Mouse (Mus musculus) embryonic facial prominence, embryonic 13.5 days (tissue): Measurements from ENCODE around the gene Dnah8. TPM values are rescaled to one million over a fixed set of nuclear protein-coding genes. Genes with fewer than 3 reads are reported as not detected.

Source experiments
- ATAC-seq: fragments of 200-750 bp; cut with Nextera tagmentation; 2 replicates; pipeline ENCODE4 v1.8.0; 2017; ENCODE audit warnings: low read depth; ENCODE audit not compliant: insufficient number of reproducible peaks, insufficient read depth, low FRiP score, low TSS enrichment
- H3K27ac ChIP-seq: fragments of 300-500 bp; sonication (generic); 2 replicates; pipeline ENCODE4 v1.5.1; 2015; ENCODE audit warnings: moderate library complexity, mild to moderate bottlenecking, inconsistent platforms
- H3K27me3 ChIP-seq: fragments of 300-500 bp; sonication (generic); 2 replicates; pipeline ENCODE4 v1.6.1; 2015; ENCODE audit warnings: mild to moderate bottlenecking, inconsistent platforms
- H3K36me3 ChIP-seq: fragments of 300-500 bp; sonication (generic); 2 replicates; pipeline ENCODE4 v1.6.1; 2015; ENCODE audit warnings: mild to moderate bottlenecking, inconsistent platforms
- H3K4me1 ChIP-seq: fragments of 300-500 bp; sonication (generic); 2 replicates; pipeline ENCODE4 v1.6.1; 2015; ENCODE audit warnings: inconsistent platforms
- H3K4me2 ChIP-seq: fragments of 300-500 bp; sonication (generic); 2 replicates; pipeline ENCODE4 v1.6.1; 2015; ENCODE audit warnings: moderate library complexity, mild to moderate bottlenecking, inconsistent platforms
- H3K4me3 ChIP-seq: fragments of 300-500 bp; sonication (generic); 2 replicates; pipeline ENCODE4 v1.5.1; 2015; ENCODE audit warnings: mild to moderate bottlenecking, inconsistent platforms
- H3K9ac ChIP-seq: fragments of 300-500 bp; sonication (generic); 2 replicates; pipeline ENCODE4 v1.6.1; 2015; ENCODE audit warnings: mild to moderate bottlenecking, inconsistent platforms
- H3K9me3 ChIP-seq: fragments of 300-500 bp; sonication (generic); 2 replicates; pipeline ENCODE4 v1.6.1; 2016; ENCODE audit warnings: inconsistent platforms
- WGBS: fragments of 180-500 bp; shearing (Covaris S2); methylation state at CpG from one replicate; pipeline ENCODE4 v1.1.7; 2015; ENCODE audit warnings: mixed read lengths; 5-methylcytosine and 5-hydroxymethylcytosine counted together
- polyA plus RNA-seq: library from polyadenylated mRNA; unstranded; fragments of >200 nt; fragmentation: Nextera tagmentation; extraction: Ambion mirVana; gene quantifications from 2 replicates; pipeline ENCODE4 v1.2.1, GENCODE M21; 2015

Dnah8 gene
- polyA plus RNA-seq, 1 experiment from 2014 or later: 2.5 TPM

DNA sequence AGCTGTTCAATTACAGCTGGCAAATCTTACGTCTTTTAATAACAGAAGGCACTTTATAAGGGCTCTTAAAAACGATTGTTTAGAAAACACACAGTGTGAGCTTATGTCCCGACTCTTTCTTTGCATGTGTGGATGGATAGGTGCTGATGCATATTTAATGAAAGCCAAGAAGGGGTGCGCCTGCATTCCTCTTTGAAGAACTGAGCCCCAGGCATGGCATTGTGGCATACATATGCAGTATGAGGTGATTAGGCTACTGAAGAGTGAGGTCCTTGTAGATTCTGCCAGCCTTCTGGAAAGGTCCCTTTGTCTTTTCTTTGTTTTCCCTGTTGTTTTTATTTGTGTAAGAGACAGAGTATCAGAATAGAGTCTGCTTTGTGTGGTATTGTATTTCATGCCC, 48.4 kb downstream of the Dnah8 start:
- no peak overlapping the region for H3K9ac ChIP-seq
- H3K4me3 ChIP-seq: no peak overlapping the region
- H3K27ac ChIP-seq: no peak overlapping the region
- H3K27me3 ChIP-seq: no peaks in the 10 kb centered on the region
- no peak for ATAC-seq
- no peaks in the 10 kb centered on the region for H3K36me3 ChIP-seq
- WGBS: 79% methylated on average over 4 of the region's 4 CpGs
- H3K4me1 ChIP-seq: no peaks in the 10 kb centered on the region
- H3K4me2 ChIP-seq: no peak overlapping the region
- H3K9me3 ChIP-seq: no peaks in the 10 kb centered on the region

DNA sequence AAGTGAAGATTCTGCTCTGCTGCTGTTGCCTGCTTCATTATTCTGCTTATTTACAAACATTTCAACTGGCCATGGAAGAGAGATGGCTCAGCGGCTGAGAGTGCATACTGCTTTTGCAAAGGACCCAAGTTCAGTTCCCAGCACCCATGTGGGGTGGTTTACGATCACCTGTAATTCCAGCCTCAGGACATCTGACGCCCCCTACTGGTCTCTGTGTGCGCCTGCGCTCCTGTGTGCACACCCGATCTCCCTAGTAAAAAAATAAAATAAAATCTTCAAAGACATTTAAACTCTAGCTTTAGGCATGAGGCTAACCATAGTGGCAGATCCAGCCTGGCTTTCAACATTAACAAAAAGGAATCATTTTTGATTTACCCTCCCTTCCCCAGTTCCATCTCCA, 48.9 kb downstream of the Dnah8 start:
- H3K27ac ChIP-seq: no peak overlapping the region
- ATAC-seq: no peak
- H3K9ac ChIP-seq: no peak overlapping the region
- WGBS: 88% methylated on average over 6 of the region's 6 CpGs
- H3K9me3 ChIP-seq: no peaks in the 10 kb centered on the region
- no peaks in the 10 kb centered on the region for H3K27me3 ChIP-seq
- H3K4me1 ChIP-seq: no peaks in the 10 kb centered on the region
- H3K36me3 ChIP-seq: no peaks in the 10 kb centered on the region
- H3K4me2 ChIP-seq: no peak overlapping the region
- H3K4me3 ChIP-seq: no peak overlapping the region

DNA sequence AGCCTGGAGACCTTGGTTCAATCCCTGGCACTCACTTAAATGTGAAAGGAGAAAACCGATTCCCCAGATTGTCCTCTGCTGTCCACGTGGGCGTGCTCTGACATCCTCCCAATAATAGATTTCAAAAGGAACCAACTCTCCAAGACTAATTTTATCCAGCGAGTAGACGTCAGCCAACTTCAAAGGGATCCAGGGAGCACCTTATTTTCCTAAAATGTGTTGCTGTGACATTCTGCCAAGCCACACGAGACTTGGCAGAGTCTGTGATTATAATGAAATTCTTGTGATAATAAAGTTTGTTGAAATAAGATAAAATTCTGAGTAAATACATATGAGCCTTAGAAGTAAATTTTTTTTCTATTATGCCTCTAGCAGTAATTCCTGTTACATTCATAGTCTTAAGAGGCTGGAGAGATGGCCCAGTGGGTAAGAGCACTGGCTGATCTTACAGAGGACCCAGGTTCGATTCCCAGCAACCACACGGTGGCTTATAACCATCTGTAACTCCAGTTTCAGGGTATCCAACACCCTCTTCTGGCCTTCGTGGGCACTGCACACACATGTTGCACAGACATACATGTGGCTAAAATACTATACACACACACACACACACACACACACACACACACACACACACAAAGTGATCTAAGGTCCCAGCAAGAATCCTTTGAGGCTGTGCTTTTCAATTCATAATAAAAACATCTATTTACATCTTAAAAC, 51.0 kb downstream of the Dnah8 start:
- no peak for ATAC-seq
- Histone ChIP-seq H3K27ac (no peak overlapping the region), H3K27me3 (no peaks in the 10 kb centered on the region), H3K9ac (no peak overlapping the region), H3K4me3 (no peak overlapping the region), H3K9me3 (0 out of 2 replicates have a peak, but pooled peaks cover 4% of the 10 kb centered on the region), H3K36me3 (no peaks in the 10 kb centered on the region), H3K4me2 (no peak overlapping the region), H3K4me1 (no peaks in the 10 kb centered on the region)
- 83% methylated on average over 9 of the region's 9 CpGs for WGBS

DNA sequence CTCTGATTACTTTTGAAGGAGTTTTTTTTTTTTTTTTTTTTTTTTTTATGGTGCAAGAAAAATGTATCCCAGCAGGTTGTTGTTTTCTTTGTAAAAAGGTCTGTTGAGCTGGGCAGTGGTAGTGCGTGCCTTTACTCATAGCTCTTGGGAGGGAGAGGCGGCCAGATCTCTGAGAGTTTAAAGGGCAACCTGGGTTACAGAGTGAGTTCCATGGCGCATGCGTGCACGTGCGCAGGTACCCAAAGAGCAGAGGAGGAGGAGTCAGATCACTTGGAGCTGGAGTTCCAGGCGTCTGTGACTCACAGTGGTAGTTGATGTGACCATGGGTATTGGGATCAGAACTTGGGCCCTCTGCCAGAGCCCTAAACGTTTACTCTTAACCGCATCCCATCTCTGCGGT, 54.4 kb downstream of the Dnah8 start:
- ATAC-seq: no peak
- Histone ChIP-seq H3K9me3 (0 out of 2 replicates have a peak, but pooled peaks cover 4% of the 10 kb centered on the region), H3K27ac (no peak overlapping the region), H3K9ac (no peak overlapping the region), H3K4me1 (no peaks in the 10 kb centered on the region), H3K36me3 (no peaks in the 10 kb centered on the region), H3K4me2 (no peak overlapping the region), H3K27me3 (no peaks in the 10 kb centered on the region), H3K4me3 (no peak overlapping the region)
- 93% methylated on average over 10 of the region's 10 CpGs for WGBS

DNA sequence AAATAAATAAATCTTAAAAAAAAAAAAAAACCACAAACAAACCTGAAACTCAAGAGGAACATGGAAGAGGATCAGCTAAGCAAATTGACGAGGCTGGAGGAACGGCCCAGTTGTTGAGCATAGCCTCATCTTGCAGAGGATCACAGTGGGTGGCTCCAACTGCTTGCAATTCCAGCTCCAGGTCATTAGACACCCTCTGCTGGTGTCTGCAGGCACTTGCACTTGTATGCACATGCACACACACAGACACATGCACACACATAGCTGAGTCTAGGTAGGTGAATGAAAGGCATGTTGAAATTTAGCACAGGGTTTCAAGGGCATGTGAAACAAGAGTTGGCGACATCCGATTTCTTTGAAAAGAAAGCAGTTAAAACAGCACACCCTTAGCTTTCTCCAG, 55.5 kb downstream of the Dnah8 start:
- Histone ChIP-seq H3K36me3 (no peaks in the 10 kb centered on the region), H3K9ac (no peak overlapping the region), H3K4me3 (no peak overlapping the region), H3K4me2 (no peak overlapping the region), H3K4me1 (no peaks in the 10 kb centered on the region), H3K27ac (no peak overlapping the region), H3K9me3 (0 out of 2 replicates have a peak, but pooled peaks cover 4% of the 10 kb centered on the region), H3K27me3 (no peaks in the 10 kb centered on the region)
- WGBS: 92% methylated on average over 4 of the region's 4 CpGs
- ATAC-seq: no peak

DNA sequence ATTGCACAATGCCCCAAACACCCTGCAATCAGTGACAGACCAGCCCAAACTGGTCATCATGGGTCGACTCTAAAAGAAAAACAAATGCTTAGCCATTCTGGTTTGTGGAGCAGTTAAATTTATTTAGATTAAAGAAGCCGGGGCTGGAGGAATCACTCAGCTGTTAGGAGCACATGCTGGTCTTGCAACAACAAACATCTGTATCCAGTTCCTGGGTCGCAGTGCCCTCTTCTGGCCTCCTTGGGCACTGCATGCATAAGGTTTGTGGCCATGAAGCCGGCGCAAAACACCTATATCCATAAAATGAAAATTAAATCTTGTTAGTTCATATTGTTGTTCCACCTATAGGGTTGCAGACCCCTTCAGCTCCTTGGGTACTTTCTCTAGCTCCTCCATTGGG, 57.5 kb downstream of the Dnah8 start:
- H3K4me1 ChIP-seq: no peaks in the 10 kb centered on the region
- no peak overlapping the region for H3K4me2 ChIP-seq
- H3K27ac ChIP-seq: no peak overlapping the region
- no peaks in the 10 kb centered on the region for H3K36me3 ChIP-seq
- H3K9ac ChIP-seq: no peak overlapping the region
- ATAC-seq: no peak
- 0 out of 2 replicates have a peak, but pooled peaks cover 4% of the 10 kb centered on the region for H3K9me3 ChIP-seq
- 20% methylated on average over 5 of the region's 5 CpGs for WGBS
- no peak overlapping the region for H3K4me3 ChIP-seq
- H3K27me3 ChIP-seq: no peaks in the 10 kb centered on the region

DNA sequence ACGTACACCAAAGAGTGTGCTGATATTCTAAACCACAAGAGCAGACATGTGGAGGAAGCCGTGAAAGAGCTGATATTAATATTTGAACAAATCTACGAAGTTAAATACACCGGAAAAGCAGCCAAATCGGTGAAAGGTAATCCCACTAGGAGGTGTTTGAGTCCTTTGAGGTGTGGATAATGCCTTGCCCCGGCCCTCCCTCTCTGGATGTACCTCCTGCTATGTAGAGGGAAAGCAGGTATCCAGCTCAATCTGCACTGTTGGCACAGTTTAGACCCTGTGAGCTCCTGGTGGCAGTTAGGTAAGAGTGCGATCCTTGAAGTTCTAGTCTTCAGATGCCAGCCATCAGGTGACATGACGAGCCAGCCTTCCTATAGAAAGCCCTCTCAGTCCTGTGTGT, 66.0 kb downstream of the Dnah8 start:
- Histone ChIP-seq H3K36me3 (no peaks in the 10 kb centered on the region), H3K27me3 (no peaks in the 10 kb centered on the region), H3K4me3 (no peak overlapping the region), H3K4me2 (no peak overlapping the region), H3K4me1 (peaks cover 17% of the 10 kb centered on the region), H3K9me3 (no peaks in the 10 kb centered on the region), H3K9ac (no peak overlapping the region; the same call in 1 of the 2 replicates), H3K27ac (no peak overlapping the region)
- ATAC-seq: no peak
- 83% methylated on average over 8 of the region's 8 CpGs for WGBS

DNA sequence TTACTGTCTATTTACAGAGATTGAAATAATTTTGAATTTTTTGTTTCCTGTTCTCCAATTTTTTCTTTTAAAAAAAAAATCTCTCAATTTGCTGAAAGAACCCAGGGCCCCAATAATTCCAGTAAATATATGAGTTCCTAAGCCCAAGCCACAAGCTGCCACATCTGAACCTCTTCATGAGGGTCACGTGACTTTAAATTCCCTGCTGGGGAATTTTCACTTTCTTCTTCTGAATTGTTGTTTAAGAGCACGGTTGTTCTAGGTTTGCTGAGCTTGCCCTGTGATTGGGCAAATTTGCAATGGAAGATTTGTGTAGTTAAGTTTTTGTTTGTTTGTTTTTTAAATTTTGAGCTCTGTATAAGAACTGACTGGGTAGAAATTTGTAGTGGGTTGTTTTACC, 67.3 kb downstream of the Dnah8 start:
- ATAC-seq: no peak
- H3K4me3 ChIP-seq: no peak overlapping the region
- no peaks in the 10 kb centered on the region for H3K9me3 ChIP-seq
- H3K27me3 ChIP-seq: no peaks in the 10 kb centered on the region
- WGBS: 29% methylated on average over 2 of the region's 2 CpGs
- H3K4me2 ChIP-seq: no peak overlapping the region
- H3K9ac ChIP-seq: no peak overlapping the region
- H3K4me1 ChIP-seq: peaks cover 17% of the 10 kb centered on the region
- no peak overlapping the region for H3K27ac ChIP-seq
- no peaks in the 10 kb centered on the region for H3K36me3 ChIP-seq

DNA sequence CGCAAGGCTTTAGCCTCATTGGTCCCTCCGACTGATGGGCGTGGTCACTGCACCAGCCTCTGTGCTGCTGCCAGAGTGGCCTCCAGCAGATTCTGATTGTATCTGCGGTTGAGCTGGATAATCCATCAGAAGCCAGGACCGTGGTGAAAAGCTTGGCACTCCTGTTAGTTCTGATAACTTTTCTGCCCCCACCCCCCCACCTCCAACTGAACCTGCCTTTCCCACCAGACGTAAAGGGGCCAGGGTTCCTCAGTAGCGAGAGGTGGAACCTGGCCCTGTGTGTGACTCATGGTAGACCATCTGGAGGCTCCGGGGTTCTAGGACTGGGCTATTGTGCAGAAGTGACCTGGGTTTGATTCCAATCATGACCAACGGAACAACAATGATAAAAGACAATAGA, 70.1 kb downstream of the Dnah8 start:
- Histone ChIP-seq H3K4me3 (no peak overlapping the region), H3K36me3 (no peaks in the 10 kb centered on the region), H3K4me1 (peaks cover 3% of the 10 kb centered on the region), H3K9ac (no peak overlapping the region), H3K4me2 (no peak overlapping the region), H3K27ac (no peak overlapping the region), H3K27me3 (no peaks in the 10 kb centered on the region), H3K9me3 (no peaks in the 10 kb centered on the region)
- no peak for ATAC-seq
- whole genome bisulfite sequencing: 85% methylated on average over 9 of the region's 9 CpGs

DNA sequence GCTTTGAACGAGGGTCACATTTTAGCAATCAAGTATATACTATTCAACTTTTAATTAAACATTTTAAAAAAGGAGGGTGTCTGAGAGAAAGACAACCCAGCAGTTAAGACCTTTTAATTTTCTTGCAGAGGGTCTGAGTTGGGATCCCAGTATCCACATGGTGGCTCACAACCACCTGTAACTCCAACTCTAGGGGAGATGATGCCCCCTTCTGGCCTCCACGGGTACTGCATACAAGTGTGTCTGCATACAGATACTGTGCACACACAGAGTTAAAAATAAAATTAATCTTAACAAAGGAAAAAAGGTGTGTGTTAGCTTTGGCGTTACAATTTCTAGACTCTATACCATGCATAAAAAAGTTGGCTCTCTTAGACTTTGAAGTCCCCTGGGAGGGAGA, 90.6 kb downstream of the Dnah8 start:
- H3K9ac ChIP-seq: no peak overlapping the region
- H3K9me3 ChIP-seq: no peaks in the 10 kb centered on the region
- WGBS: 73% methylated on average over 3 of the region's 3 CpGs
- H3K36me3 ChIP-seq: no peaks in the 10 kb centered on the region
- no peak overlapping the region for H3K4me3 ChIP-seq
- no peaks in the 10 kb centered on the region for H3K27me3 ChIP-seq
- no peaks in the 10 kb centered on the region for H3K4me1 ChIP-seq
- no peak overlapping the region for H3K27ac ChIP-seq
- no peak overlapping the region for H3K4me2 ChIP-seq
- ATAC-seq: no peak

DNA sequence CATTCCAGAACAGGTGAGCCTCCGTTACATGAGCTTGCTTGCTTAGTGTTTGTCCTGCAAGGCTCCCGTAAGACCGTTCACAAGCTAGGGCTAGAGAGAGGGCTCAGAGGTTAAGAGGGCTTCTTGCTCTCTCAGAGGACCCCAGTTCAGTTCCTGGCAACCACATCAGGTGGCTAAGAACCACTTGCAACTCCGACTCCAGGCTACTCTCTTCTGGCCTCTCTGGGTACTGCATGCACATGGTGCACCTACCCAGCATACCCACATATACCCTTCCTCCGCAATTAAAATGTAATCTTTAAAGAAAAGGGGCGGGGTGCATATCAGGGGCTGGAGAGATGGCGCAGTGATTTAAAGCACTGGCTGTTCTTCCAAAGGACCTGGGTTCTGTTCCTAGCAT, 94.0 kb downstream of the Dnah8 start:
- Histone ChIP-seq H3K9ac (no peak overlapping the region), H3K36me3 (no peaks in the 10 kb centered on the region), H3K9me3 (no peaks in the 10 kb centered on the region), H3K27me3 (no peaks in the 10 kb centered on the region), H3K27ac (no peak overlapping the region), H3K4me2 (no peak overlapping the region), H3K4me3 (no peak overlapping the region), H3K4me1 (no peaks in the 10 kb centered on the region)
- ATAC-seq: no peak
- WGBS: 91% methylated on average over 7 of the region's 7 CpGs

DNA sequence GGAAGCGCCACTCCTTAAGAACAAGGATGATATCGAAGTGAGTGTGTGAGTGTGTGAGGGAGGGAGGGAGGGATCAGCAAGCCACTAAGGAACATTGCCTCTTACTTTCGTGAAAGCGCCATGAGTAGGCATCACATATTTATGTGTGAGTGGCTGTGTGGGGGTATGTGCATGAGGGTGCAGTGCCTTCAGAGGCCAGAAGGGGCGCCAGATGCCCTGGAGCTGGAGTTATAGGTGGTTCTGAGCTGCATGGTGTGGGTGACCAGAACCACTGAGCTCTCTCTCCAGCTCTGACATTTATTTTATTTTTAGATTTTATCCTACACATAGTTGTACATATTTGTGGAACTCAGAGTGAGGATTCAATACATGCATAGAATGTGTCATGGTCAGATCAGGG, 94.9 kb downstream of the Dnah8 start:
- Histone ChIP-seq H3K4me2 (no peak overlapping the region), H3K36me3 (no peaks in the 10 kb centered on the region), H3K27ac (no peak overlapping the region), H3K27me3 (no peaks in the 10 kb centered on the region), H3K4me3 (no peak overlapping the region), H3K9me3 (no peaks in the 10 kb centered on the region), H3K4me1 (no peaks in the 10 kb centered on the region), H3K9ac (no peak overlapping the region)
- no peak for ATAC-seq
- 83% methylated on average over 5 of the region's 5 CpGs for WGBS
